Mouse (Mus musculus) T-helper 2 cell (primary cell): ENCODE data around the gene Akap13.
"Not testable (repeated sequence)": the region's sequence is repeated elsewhere in the genome, so short reads cannot be mapped to it uniquely, and the experiment has no call there.

Experiments
- in situ Hi-C: fragments of 300-600 bp; cut with MboI, MseI; formaldehyde crosslinking; loops from one replicate; pipeline ENCODE4 v1.15.1; 2025; ENCODE audit warnings: high pct_unique_total_duplicates

Gene Akap13

GRCm38 (mm10) chr7:75591961-75592360 is 136.6 kb downstream of the Akap13 start:
- in situ Hi-C loops, result loop anchor here (25.0 kb wide), 1 partner anchor 2005 kb away; no protein-coding TSS in a partner anchor

- in situ Hi-C loops, result loop anchor here (25.0 kb wide), 1 partner anchor 2008 kb away; no protein-coding TSS in a partner anchor
Observed at GRCm38 (mm10) chr7:75594801-75595200, 139.5 kb downstream of the Akap13 start.

GRCm38 (mm10) chr7:75595268-75595667 is 139.9 kb downstream of the Akap13 start:
- in situ Hi-C loops, result loop anchor here (25.0 kb wide), 1 partner anchor 2008 kb away; no protein-coding TSS in a partner anchor

- in situ Hi-C loops, result loop anchor here (25.0 kb wide), 1 partner anchor 2009 kb away; no protein-coding TSS in a partner anchor
Observed at GRCm38 (mm10) chr7:75596058-75596748, 140.9 kb downstream of the Akap13 start.

- in situ Hi-C loops, result loop anchor here (25.0 kb wide), 1 partner anchor 2011 kb away; no protein-coding TSS in a partner anchor
Observed at GRCm38 (mm10) chr7:75597840-75598239, 142.5 kb downstream of the Akap13 start.

GRCm38 (mm10) chr7:75600360-75601075 is 145.2 kb downstream of the Akap13 start:
- in situ Hi-C loops, result no loop called here

- in situ Hi-C loops, result no loop called here
Observed at GRCm38 (mm10) chr7:75607248-75607647, 151.9 kb downstream of the Akap13 start.

- in situ Hi-C loops, result no loop called here
Observed at GRCm38 (mm10) chr7:75608716-75609115, 153.4 kb downstream of the Akap13 start.

GRCm38 (mm10) chr7:75609456-75610262 is 154.3 kb downstream of the Akap13 start:
- in situ Hi-C loops, result no loop called here

GRCm38 (mm10) chr7:75610391-75610790 is 155.1 kb downstream of the Akap13 start:
- in situ Hi-C loops, result no loop called here

GRCm38 (mm10) chr7:75611261-75611950 is 156.1 kb downstream of the Akap13 start:
- in situ Hi-C loops, result no loop called here

GRCm38 (mm10) chr7:75612000-75612682 is 156.8 kb downstream of the Akap13 start:
- in situ Hi-C loops, result no loop called here

GRCm38 (mm10) chr7:75612683-75613053 is 157.3 kb downstream of the Akap13 start:
- in situ Hi-C loops, result no loop called here

GRCm38 (mm10) chr7:75613240-75613639 is 157.9 kb downstream of the Akap13 start:
- in situ Hi-C loops, result no loop called here

GRCm38 (mm10) chr7:75614826-75615225 is 159.5 kb downstream of the Akap13 start:
- in situ Hi-C loops, result no loop called here

- in situ Hi-C loops, result not testable (repeated sequence)
Observed at GRCm38 (mm10) chr7:75617246-75617645, 161.9 kb downstream of the Akap13 start.

- in situ Hi-C loops, result no loop called here
Observed at GRCm38 (mm10) chr7:75618699-75619098, 163.4 kb downstream of the Akap13 start.

GRCm38 (mm10) chr7:75619875-75620274 is 164.5 kb downstream of the Akap13 start:
- in situ Hi-C loops, result no loop called here

GRCm38 (mm10) chr7:75620395-75620960 is 165.1 kb downstream of the Akap13 start:
- in situ Hi-C loops, result no loop called here

- in situ Hi-C loops, result no loop called here
Observed at GRCm38 (mm10) chr7:75620976-75621375, 165.6 kb downstream of the Akap13 start.
